ENCODE assay signal across 17 mouse cellular contexts in the genomic region with DNA sequence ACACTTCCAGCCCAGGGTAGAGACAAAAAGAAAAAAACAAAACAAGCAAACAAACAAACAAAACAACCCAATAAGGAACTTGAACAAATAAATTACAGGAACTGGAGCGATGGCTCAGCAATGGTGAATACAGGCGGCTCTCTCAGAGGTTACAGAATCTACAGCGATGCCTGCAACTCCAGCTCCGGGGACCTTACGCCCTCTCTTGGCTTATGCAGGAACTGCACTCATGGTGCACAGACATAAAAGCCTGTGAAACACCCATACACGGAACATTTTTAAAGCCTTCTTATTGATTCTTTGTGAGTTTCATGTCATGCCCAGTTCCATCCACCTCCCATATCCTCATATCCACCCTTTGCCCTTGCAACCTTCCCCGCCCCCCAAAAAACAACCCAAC.
DNase-seq lines count a peak whose midpoint lies in the region; ATAC-seq and TF ChIP-seq lines count a peak whose summit lies in the region.
"Had no signal": no experiment of that assay in that cellular context is flagged by ENCODE, and none has a peak within 500 bp of the region (broad histone marks: within the 10 kb centered on the region; RNA-seq: fewer than 3 reads in every experiment).

No protein-coding gene starts in this region.

- DNase-seq in layer of hippocampus, adult 2 months (ENCODE audit: low spot score in 2 of 2), result no peak
- DNase-seq in layer of hippocampus, postnatal 25 days (ENCODE audit: extremely low spot score in 1 of 2, low spot score in 1 of 2), result no peak
- peak; percentile 27 for DNase-seq in right cerebral cortex, postnatal 14 days
- DNase-seq in right cerebral cortex, postnatal 36 days (ENCODE audit: low spot score in 2 of 2), result no peak
- DNase-seq in MEL-GATA-1-ER (ENCODE audit: extremely low read depth, low read depth), result peak; percentile 60
- DNase-seq in cerebellum, adult 9-11 months, result no peak
- no peak for DNase-seq in urinary bladder, adult 18-20 months (ENCODE audit: low spot score in 2 of 2)
- DNase-seq: adrenal gland, adult 8-10 months; cerebellum, adult 9-10 months; kidney, adult 2 months; layer of hippocampus, postnatal 36 days; liver, embryonic 13.5 days; thymus, postnatal 36 days had no signal

- ATAC-seq in megakaryocyte progenitor cell, adult 5-6 weeks (replicated peaks; ENCODE audit: poor library complexity), result 0 out of 2 replicates have a peak, but pooled peaks have one; percentile 44
- ATAC-seq: forebrain, embryonic 15.5 days had no signal

- peak; percentile 60 for TF ChIP-seq CTCF in layer of hippocampus, adult 2 months (conservative IDR thresholded peaks at IDR 0.05)

- no peak overlapping the region for H3K27ac ChIP-seq in layer of hippocampus, adult 2 months
- H3K27ac ChIP-seq: embryonic facial prominence, embryonic 10.5 days; forebrain, embryonic 15.5 days; liver, embryonic 13.5 days; midbrain, embryonic 12.5 days had no signal

- H3K4me3 ChIP-seq in layer of hippocampus, adult 2 months, result no peak overlapping the region
- H3K4me3 ChIP-seq: embryonic facial prominence, embryonic 10.5 days; forebrain, embryonic 15.5 days; liver, embryonic 13.5 days; midbrain, embryonic 12.5 days had no signal

Comparison
In these comparisons a context has a peak if more than half of its experiments do, and no peak if none do; other contexts are left out.
1. DNase-seq: peak in right cerebral cortex, postnatal 14 days (single experiment) and MEL-GATA-1-ER (single experiment); none in layer of hippocampus, adult 2 months (0 of 2), layer of hippocampus, postnatal 25 days (0 of 2), right cerebral cortex, postnatal 36 days (0 of 2), cerebellum, adult 9-11 months (single experiment) and urinary bladder, adult 18-20 months (0 of 2).